15 mouse cellular contexts compared by ENCODE assay signal in genomic region chr2:153157270-153157669, GRCm38 (mm10). TPM values are rescaled to one million over a fixed set of nuclear protein-coding genes. Genes with fewer than 3 reads are reported as not detected.
DNase-seq lines count a peak whose midpoint lies in the region; ATAC-seq and TF ChIP-seq lines count a peak whose summit lies in the region.
"Had no signal": no experiment of that assay in that cellular context is flagged by ENCODE, and none has a peak within 500 bp of the region (broad histone marks: within the 10 kb centered on the region; RNA-seq: fewer than 3 reads in every experiment).

No protein-coding gene starts in this region.

- no peak for DNase-seq in layer of hippocampus, adult 2 months (ENCODE audit: low spot score in 2 of 2)
- DNase-seq in layer of hippocampus, adult 9-10 months (ENCODE audit: low spot score) = no peak
- DNase-seq in CH12.LX (ENCODE audit: extremely low read depth) = no peak
- peak; percentile 76 for DNase-seq in MEL (ENCODE audit: low read depth, low spot score)
- no peak for DNase-seq in testis, postnatal 10 days (ENCODE audit: low spot score)
- DNase-seq: cerebellum, adult 8-10 months; kidney, adult 18-20 months; liver, embryonic 13.5 days had no signal

- TF ChIP-seq CTCF in layer of hippocampus, adult 2 months (conservative IDR thresholded peaks at IDR 0.05) = peak; percentile 44
- peak in 1 of 2 experiments; percentile 49; a peak in 2 of 4 replicates for TF ChIP-seq CTCF in CH12.LX (conservative IDR thresholded peaks at IDR 0.05 in 1 of 2, IDR thresholded peaks at IDR 0.05 in 1 of 2; ENCODE audit: low read depth in 2 of 2, low read length in 2 of 2)
- peak; percentile 67 to 77 (median 68) for TF ChIP-seq CTCF in MEL (IDR thresholded peaks at IDR 0.05 in 2 of 3, conservative IDR thresholded peaks at IDR 0.05 in 1 of 3; ENCODE audit: control insufficient read depth in 1 of 3, insufficient read depth in 1 of 3, low read depth in 2 of 3, low read length in 3 of 3, poor library complexity in 1 of 3, severe bottlenecking in 1 of 3)

- H3K4me3 ChIP-seq in layer of hippocampus, adult 2 months = no peak overlapping the region
- H3K4me3 ChIP-seq in CH12.LX (replicated peaks in 1 of 3; ENCODE audit: low read depth in 2 of 3, low read length in 2 of 3, poor library complexity in 1 of 3) = no peak overlapping the region
- no peak overlapping the region for H3K4me3 ChIP-seq in MEL (ENCODE audit: control insufficient read depth in 1 of 2, insufficient read depth in 1 of 2, low read depth in 2 of 2, low read length in 2 of 2)
- no peak overlapping the region for H3K4me3 ChIP-seq in forebrain, embryonic 15.5 days
- H3K4me3 ChIP-seq: embryonic facial prominence, embryonic 12.5 days; heart, embryonic 15.5 days; liver, embryonic 13.5 days; neural tube, embryonic 12.5 days had no signal

- H3K27me3 ChIP-seq in CH12.LX (replicated peaks) (peaks cover 16% of the 10 kb centered on the region), MEL (ENCODE audit: control insufficient read depth in 1 of 2, insufficient read depth in 2 of 2, low read length in 2 of 2) (no peaks in the 10 kb centered on the region)
- H3K27me3 ChIP-seq in forebrain, embryonic 15.5 days = peaks cover 8% of the 10 kb centered on the region
- H3K27me3 ChIP-seq: heart, embryonic 15.5 days; neural tube, embryonic 12.5 days had no signal

- peak; percentile 46 for TF ChIP-seq RAD21 in CH12.LX (IDR thresholded peaks at IDR 0.05; ENCODE audit: low read depth, low read length)
- peak; percentile 77 for TF ChIP-seq RAD21 in MEL (IDR thresholded peaks at IDR 0.05; ENCODE audit: low read depth, low read length)

- 86% methylated on average over 2 of the region's 3 CpGs for WGBS in forebrain, embryonic 15.5 days

- no peak for TF ChIP-seq EP300 in CH12.LX (IDR thresholded peaks at IDR 0.05; ENCODE audit: low read length)
- TF ChIP-seq EP300 in MEL (IDR thresholded peaks at IDR 0.05; ENCODE audit: low read depth in 1 of 2, low read length in 2 of 2) = no peak

- peak; percentile 40 for ATAC-seq in megakaryocyte progenitor cell, adult 5-6 weeks (replicated peaks; ENCODE audit: poor library complexity)
- no peak for ATAC-seq in inflammation-experienced regulatory T-cells, adult 6 months
- ATAC-seq in forebrain, embryonic 15.5 days (replicated peaks) = no peak
- ATAC-seq: activated CD4-positive, CD25-positive, alpha-beta regulatory T cell, adult 4 months had no signal

- H3K36me3 ChIP-seq in CH12.LX (replicated peaks in 1 of 2; ENCODE audit: control insufficient read depth in 1 of 2, insufficient read depth in 1 of 2, low read length in 1 of 2) (no peaks in the 10 kb centered on the region), MEL (ENCODE audit: control insufficient read depth in 1 of 2, insufficient read depth in 2 of 2, low read length in 2 of 2) (peaks cover 0 to 1% of the 10 kb centered on the region in 2 experiments; a peak in 2 of 4 replicates)
- no peaks in the 10 kb centered on the region for H3K36me3 ChIP-seq in forebrain, embryonic 15.5 days
- H3K36me3 ChIP-seq: embryonic facial prominence, embryonic 12.5 days; heart, embryonic 15.5 days; liver, embryonic 13.5 days; neural tube, embryonic 12.5 days had no signal

- in situ Hi-C loops in CH12.LX (cut with MboI; ENCODE audit: low pct_ligation_motif_present, low pct_unique_long_range_greater_than_20kb, low sequenced_read_pairs) = no loop called here

- dilution Hi-C loops in CH12.LX (cut with MboI; ENCODE audit: extremely low pct_ligation_motif_present, extremely low pct_unique_long_range_greater_than_20kb, low sequenced_read_pairs) = no loop called here

- H3K9ac ChIP-seq in CH12.LX (ENCODE audit: insufficient read depth, low read depth) (no peak overlapping the region), MEL (ENCODE audit: control insufficient read depth, low read depth, low read length, poor library complexity, severe bottlenecking) (no peak overlapping the region)
- H3K9ac ChIP-seq in forebrain, embryonic 15.5 days (replicated peaks) = no peak overlapping the region
- H3K9ac ChIP-seq: embryonic facial prominence, embryonic 12.5 days; heart, embryonic 15.5 days; liver, embryonic 13.5 days; neural tube, embryonic 12.5 days had no signal

- H3K4me1 ChIP-seq in CH12.LX (ENCODE audit: control insufficient read depth in 1 of 2, insufficient read depth in 2 of 2) (peaks cover 0 to 11% of the 10 kb centered on the region in 2 experiments; a peak in 2 of 4 replicates), MEL (ENCODE audit: control insufficient read depth in 1 of 2, insufficient read depth in 2 of 2, low read length in 2 of 2) (peaks cover 0 to 2% of the 10 kb centered on the region in 2 experiments; a peak in 2 of 4 replicates)
- H3K4me1 ChIP-seq in forebrain, embryonic 15.5 days = peaks cover 5% of the 10 kb centered on the region

- no peak overlapping the region for H3K4me2 ChIP-seq in CH12.LX (ENCODE audit: insufficient read depth, low read depth, poor library complexity, severe bottlenecking)
- no peak overlapping the region for H3K4me2 ChIP-seq in forebrain, embryonic 15.5 days (replicated peaks)
- H3K4me2 ChIP-seq: embryonic facial prominence, embryonic 12.5 days; heart, embryonic 15.5 days; liver, embryonic 13.5 days; neural tube, embryonic 12.5 days had no signal

- TF ChIP-seq POLR2A in CH12.LX (IDR thresholded peaks at IDR 0.05; ENCODE audit: low read depth, low read length) (no peak), MEL (IDR thresholded peaks at IDR 0.05; ENCODE audit: control insufficient read depth in 1 of 2, insufficient read depth in 1 of 2, low read depth in 1 of 2, low read length in 2 of 2, poor library complexity in 1 of 2) (no peak)

- H3K9me3 ChIP-seq in CH12.LX (replicated peaks; ENCODE audit: low read length) = peaks cover 4% of the 10 kb centered on the region
- no peaks in the 10 kb centered on the region for H3K9me3 ChIP-seq in MEL (replicated peaks; ENCODE audit: insufficient read depth, low read length)
- H3K9me3 ChIP-seq in forebrain, embryonic 15.5 days = no peaks in the 10 kb centered on the region
- H3K9me3 ChIP-seq: embryonic facial prominence, embryonic 12.5 days; heart, embryonic 15.5 days; liver, embryonic 13.5 days; neural tube, embryonic 12.5 days had no signal

- H3K27ac ChIP-seq in layer of hippocampus, adult 2 months = no peak overlapping the region
- no peak overlapping the region for H3K27ac ChIP-seq in CH12.LX (ENCODE audit: insufficient read depth, low read depth)
- H3K27ac ChIP-seq in MEL (ENCODE audit: control insufficient read depth, low read depth, low read length) = no peak overlapping the region
- H3K27ac ChIP-seq in forebrain, embryonic 15.5 days (replicated peaks) = no peak overlapping the region
- H3K27ac ChIP-seq: embryonic facial prominence, embryonic 12.5 days; heart, embryonic 15.5 days; liver, embryonic 13.5 days; neural tube, embryonic 12.5 days had no signal

- H3K79me2 ChIP-seq in CH12.LX (replicated peaks; ENCODE audit: control insufficient read depth, extremely low read depth, insufficient read depth, poor library complexity, severe bottlenecking) = peaks cover 6% of the 10 kb centered on the region
- H3K79me2 ChIP-seq in MEL (ENCODE audit: control insufficient read depth, insufficient read depth, low read length, poor library complexity) = peaks cover 8% of the 10 kb centered on the region

TF ChIP-seq in CH12.LX, 34 proteins besides CTCF, POLR2A, EP300 and RAD21 (continues in another document):
- no peak for TF ChIP-seq MYC (IDR thresholded peaks at IDR 0.05; ENCODE audit: low read depth, low read length)
- TF ChIP-seq BHLHE40 (IDR thresholded peaks at IDR 0.05; ENCODE audit: low read depth, low read length) = no peak
- no peak for TF ChIP-seq MEF2A (IDR thresholded peaks at IDR 0.05; ENCODE audit: borderline replicate concordance, low read depth, low read length)
- TF ChIP-seq SMC3 (IDR thresholded peaks at IDR 0.05; ENCODE audit: low read depth, low read length) = peak; percentile 20
- TF ChIP-seq NRF1 (IDR thresholded peaks at IDR 0.05; ENCODE audit: low read depth, low read length) = no peak
- TF ChIP-seq MXI1 (IDR thresholded peaks at IDR 0.05; ENCODE audit: low read depth, low read length) = no peak

TF ChIP-seq in MEL, 35 proteins besides CTCF, POLR2A, EP300 and RAD21 (continues in another document):
- no peak for TF ChIP-seq MAX (IDR thresholded peaks at IDR 0.05; ENCODE audit: low read length)
- TF ChIP-seq ETS1 (IDR thresholded peaks at IDR 0.05; ENCODE audit: low read depth, low read length) = no peak
- TF ChIP-seq CHD1 (IDR thresholded peaks at IDR 0.05; ENCODE audit: low read depth, low read length) = no peak
- no peak for TF ChIP-seq GATA1 (IDR thresholded peaks at IDR 0.05; ENCODE audit: low read depth, low read length)
- TF ChIP-seq POLR2AphosphoS5 (IDR thresholded peaks at IDR 0.05; ENCODE audit: borderline replicate concordance, low read depth, low read length) = no peak
- no peak for TF ChIP-seq ZMIZ1 (IDR thresholded peaks at IDR 0.05; ENCODE audit: low read depth, low read length)
- TF ChIP-seq SIN3A (IDR thresholded peaks at IDR 0.05; ENCODE audit: low read length) = no peak

RNA-seq across cellular contexts. Expression of gene Tm9sf4, which starts 3.8 kb away (rescaled TPM):
- total RNA-seq in layer of hippocampus, adult 2 months (2021) = 100 to 1,000 TPM in 1 of 2 experiments, 10 to 100 TPM in 1; 96.8 to 101 TPM
- 29.0 and 30.4 TPM in 2 replicates for total RNA-seq in CH12.LX (2012; rRNA removed)
- 13.3 and 13.6 TPM in 2 replicates for total RNA-seq in CH12.LX (2014; rRNA removed)
- polyA plus RNA-seq in CH12.LX (2012; ENCODE audit: insufficient read length, low read depth) = 43.0 and 51.1 TPM in 2 replicates
- total RNA-seq in MEL (2012; rRNA removed) = 16.1 and 16.8 TPM in 2 replicates
- 100 to 1,000 TPM in 1 of 2 experiments, 10 to 100 TPM in 1; 29.8 to 269 TPM for polyA plus RNA-seq in MEL (2012; ENCODE audit: insufficient read depth in 1 of 2, insufficient read length in 2 of 2, low read depth in 1 of 2, low replicate concordance in 2 of 2, missing spikeins in 1 of 2)
- 59.2 and 60.4 TPM in 2 replicates for total RNA-seq in megakaryocyte progenitor cell, adult 5-6 weeks (2015)
- total RNA-seq in megakaryocyte progenitor cell, adult 5-6 weeks (2017) = 65.8 and 89.2 TPM in 2 replicates
- 10 to 100 TPM; 31.2 to 49.1 (median 47.2) TPM for polyA plus RNA-seq in inflammation-experienced regulatory T-cells, adult 6 months (2017; shearing (Covaris generic))
- polyA plus RNA-seq in forebrain, embryonic 15.5 days (2015; fragmentation: Nextera tagmentation; extraction: Ambion mirVana) = 70.0 and 71.9 TPM in 2 replicates

RNA-seq across cellular contexts. Expression of gene Hck, which starts 49.0 kb away (rescaled TPM):
- total RNA-seq in layer of hippocampus, adult 2 months (2021) = 1 to 10 TPM; 1.9 to 2.2 TPM
- total RNA-seq in CH12.LX (2012; rRNA removed) (0.08 and 0.17 TPM in 2 replicates), CH12.LX (2014; rRNA removed) (0.68 and 0.78 TPM in 2 replicates), MEL (2012; rRNA removed) (not detected in 2 replicates)
- polyA plus RNA-seq in CH12.LX (2012; ENCODE audit: insufficient read length, low read depth) (0.60 and 0.63 TPM in 2 replicates), MEL (2012; ENCODE audit: insufficient read depth in 1 of 2, insufficient read length in 2 of 2, low read depth in 1 of 2, low replicate concordance in 2 of 2, missing spikeins in 1 of 2) (not detected)
- 16.3 and 17.3 TPM in 2 replicates for total RNA-seq in megakaryocyte progenitor cell, adult 5-6 weeks (2015)
- 20.1 and 25.7 TPM in 2 replicates for total RNA-seq in megakaryocyte progenitor cell, adult 5-6 weeks (2017)
- polyA plus RNA-seq in inflammation-experienced regulatory T-cells, adult 6 months (2017; shearing (Covaris generic)) = 1 to 10 TPM in 1 of 3 experiments, under 1 TPM in 1, not detected in 1; 0.28 to 1.0 TPM
- 1.2 and 1.4 TPM in 2 replicates for polyA plus RNA-seq in forebrain, embryonic 15.5 days (2015; fragmentation: Nextera tagmentation; extraction: Ambion mirVana)

Comparison
In these comparisons a context has a peak if more than half of its experiments do, and no peak if none do; other contexts are left out.
1. RNA of gene Hck, which starts 49.0 kb away (total RNA-seq): 16.3 to 25.7 TPM in megakaryocyte progenitor cell, adult 5-6 weeks; 1.9 to 2.2 TPM in layer of hippocampus, adult 2 months, 0.08 to 0.78 TPM in CH12.LX and not detected in MEL; every median in the first group is over 4 times any median in the second.